Mouse (Mus musculus): ENCODE data around the gene Hacd2. TPM values are rescaled to one million over a fixed set of nuclear protein-coding genes. Genes with fewer than 3 reads are reported as not detected.

Gene Hacd2
- polyA plus RNA-seq, 1 experiment from 2014 or later = 29.3 TPM

DNA sequence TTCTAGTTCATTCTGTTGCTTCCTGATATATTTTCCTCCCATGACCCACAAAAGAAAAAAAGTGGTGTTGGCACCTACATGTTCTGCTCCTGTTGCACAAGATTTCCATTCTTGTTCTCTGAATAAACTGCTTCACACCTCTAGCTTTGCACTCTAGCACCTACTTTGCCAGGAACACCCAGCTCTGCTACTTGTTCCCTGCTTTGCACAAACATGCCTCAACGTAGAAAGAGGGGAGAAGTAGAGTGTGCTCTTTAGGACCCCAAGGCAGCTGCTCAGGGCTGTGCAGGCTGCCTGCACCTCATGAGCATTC, 32.9 kb downstream of the Hacd2 start:
- Histone ChIP-seq H3K27me3 (ENCODE audit: control insufficient read depth, insufficient read depth, low read length) (no peaks in the 10 kb centered on the region), H3K9ac (ENCODE audit: low read length) (no peak overlapping the region), H3K27ac (ENCODE audit: low read depth, low read length) (no peak overlapping the region), H3K4me2 (ENCODE audit: low read depth) (no peak overlapping the region), H3K9me3 (ENCODE audit: control insufficient read depth, low read length) (no peaks in the 10 kb centered on the region), H3K4me3 (ENCODE audit: low read depth, low read length) (no peak overlapping the region), H3K4me1 (ENCODE audit: control insufficient read depth, insufficient read depth, low read length) (0 out of 2 replicates have a peak, but pooled peaks cover 2% of the 10 kb centered on the region), H3K36me3 (ENCODE audit: control insufficient read depth, insufficient read depth, low read length) (no peaks in the 10 kb centered on the region)
- no peak for ATAC-seq (ENCODE audit: insufficient read depth, low FRiP score, low TSS enrichment)
- 67% methylated on average over 1 of the region's 1 CpGs for WGBS
- DNase-seq (ENCODE audit: low spot score) = no peak

DNA sequence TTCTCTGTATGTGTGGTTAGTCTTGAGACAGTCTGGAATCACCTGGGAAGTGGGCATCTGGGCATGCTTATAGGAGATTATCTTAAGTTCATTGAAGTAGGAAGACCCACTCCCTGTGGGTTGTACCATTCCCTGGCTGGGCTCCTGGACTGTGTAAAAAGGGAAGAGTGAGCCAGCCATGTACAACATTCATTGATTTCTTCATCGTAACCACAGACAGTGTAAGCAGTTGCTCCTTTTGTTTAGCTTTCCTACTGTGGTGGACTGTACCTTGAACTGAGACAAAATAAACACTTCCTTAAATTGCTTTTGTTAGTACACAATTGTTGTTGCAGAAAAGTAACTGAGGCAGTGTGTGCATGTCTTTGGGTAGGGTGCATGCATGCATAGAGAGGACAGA, 33.6 kb downstream of the Hacd2 start:
- Histone ChIP-seq H3K4me1 (ENCODE audit: control insufficient read depth, insufficient read depth, low read length) (0 out of 2 replicates have a peak, but pooled peaks cover 2% of the 10 kb centered on the region), H3K9me3 (ENCODE audit: control insufficient read depth, low read length) (no peaks in the 10 kb centered on the region), H3K9ac (ENCODE audit: low read length) (no peak overlapping the region), H3K36me3 (ENCODE audit: control insufficient read depth, insufficient read depth, low read length) (no peaks in the 10 kb centered on the region), H3K4me3 (ENCODE audit: low read depth, low read length) (no peak overlapping the region), H3K27me3 (ENCODE audit: control insufficient read depth, insufficient read depth, low read length) (no peaks in the 10 kb centered on the region), H3K27ac (ENCODE audit: low read depth, low read length) (no peak overlapping the region), H3K4me2 (ENCODE audit: low read depth) (no peak overlapping the region)
- ATAC-seq (ENCODE audit: insufficient read depth, low FRiP score, low TSS enrichment) (no peak), DNase-seq (ENCODE audit: low spot score) (no peak)
- WGBS = 93% methylated on average over 1 of the region's 1 CpGs

DNA sequence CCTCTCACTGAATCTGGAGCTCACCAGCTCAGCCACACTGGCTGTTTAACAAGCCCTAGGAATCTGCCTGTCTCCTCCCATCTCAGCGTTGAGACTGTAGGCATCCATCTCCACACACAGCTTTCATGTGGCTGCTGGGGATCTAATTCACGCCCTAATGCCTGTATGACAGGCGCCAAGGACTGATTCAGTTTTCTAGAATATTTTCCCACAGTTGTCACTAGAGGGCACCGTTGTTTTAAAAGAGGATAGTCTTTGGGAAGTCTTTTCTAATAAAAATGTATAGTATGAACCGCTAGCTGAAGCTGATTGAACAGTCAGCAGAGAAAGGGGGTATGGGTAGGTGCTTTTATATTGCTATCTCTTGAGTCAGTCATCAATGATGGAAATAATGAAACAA, 34.1 kb downstream of the Hacd2 start:
- Histone ChIP-seq H3K27ac (ENCODE audit: low read depth, low read length) (no peak overlapping the region), H3K36me3 (ENCODE audit: control insufficient read depth, insufficient read depth, low read length) (no peaks in the 10 kb centered on the region), H3K27me3 (ENCODE audit: control insufficient read depth, insufficient read depth, low read length) (no peaks in the 10 kb centered on the region), H3K9me3 (ENCODE audit: control insufficient read depth, low read length) (no peaks in the 10 kb centered on the region), H3K9ac (ENCODE audit: low read length) (no peak overlapping the region), H3K4me2 (ENCODE audit: low read depth) (no peak overlapping the region), H3K4me3 (ENCODE audit: low read depth, low read length) (no peak overlapping the region), H3K4me1 (ENCODE audit: control insufficient read depth, insufficient read depth, low read length) (no peaks in the 10 kb centered on the region)
- DNase-seq (ENCODE audit: low spot score) (peak; percentile 31), ATAC-seq (ENCODE audit: insufficient read depth, low FRiP score, low TSS enrichment) (no peak)
- WGBS = 34% methylated on average over 5 of the region's 5 CpGs

DNA sequence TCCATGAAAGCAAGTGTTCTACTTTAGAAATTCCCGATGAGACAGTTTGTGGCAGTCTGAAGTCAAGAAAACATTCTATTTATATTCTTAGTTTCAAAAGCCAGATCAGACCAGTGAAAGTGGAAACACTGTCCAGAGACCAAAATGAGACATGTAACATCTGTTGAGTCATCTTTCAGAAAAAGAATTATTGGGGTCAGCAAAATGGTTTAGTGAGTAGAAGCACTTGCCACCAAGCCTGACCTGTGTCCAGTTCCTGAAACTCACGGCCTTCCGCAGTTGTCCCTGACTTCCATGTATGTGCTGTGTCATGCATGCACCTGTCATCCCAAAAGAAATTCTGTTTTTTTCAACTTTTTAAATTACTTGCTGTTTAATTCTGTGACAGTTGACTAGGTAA, 34.6 kb downstream of the Hacd2 start:
- no peaks in the 10 kb centered on the region for H3K27me3 ChIP-seq (ENCODE audit: control insufficient read depth, insufficient read depth, low read length)
- no peaks in the 10 kb centered on the region for H3K9me3 ChIP-seq (ENCODE audit: control insufficient read depth, low read length)
- H3K4me1 ChIP-seq (ENCODE audit: control insufficient read depth, insufficient read depth, low read length) = no peaks in the 10 kb centered on the region
- ATAC-seq (ENCODE audit: insufficient read depth, low FRiP score, low TSS enrichment) = no peak
- no peak overlapping the region for H3K4me3 ChIP-seq (ENCODE audit: low read depth, low read length)
- no peak for DNase-seq (ENCODE audit: low spot score)
- WGBS = 92% methylated on average over 3 of the region's 3 CpGs
- no peaks in the 10 kb centered on the region for H3K36me3 ChIP-seq (ENCODE audit: control insufficient read depth, insufficient read depth, low read length)
- no peak overlapping the region for H3K9ac ChIP-seq (ENCODE audit: low read length)
- H3K27ac ChIP-seq (ENCODE audit: low read depth, low read length) = no peak overlapping the region
- no peak overlapping the region for H3K4me2 ChIP-seq (ENCODE audit: low read depth)

DNA sequence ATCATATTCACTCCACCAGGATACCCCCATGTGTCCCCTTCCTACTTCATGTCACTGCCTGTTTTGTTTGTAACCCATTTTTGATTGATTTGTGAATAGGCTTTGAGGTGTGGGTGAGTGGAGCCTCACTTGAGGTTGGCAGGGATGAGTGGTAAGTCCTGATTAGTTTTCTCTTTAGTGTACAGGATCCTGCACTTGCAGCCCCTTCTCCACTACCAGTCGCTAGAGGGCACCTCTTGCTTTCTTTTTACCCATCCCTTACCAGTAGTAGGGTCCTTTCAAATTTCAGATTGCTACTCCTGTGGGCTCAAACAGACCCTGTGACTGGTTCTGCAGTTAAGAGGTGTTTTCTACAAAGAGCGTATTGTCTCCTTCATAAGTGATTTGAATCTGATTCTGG, 38.8 kb downstream of the Hacd2 start:
- 55% methylated on average over 2 of the region's 2 CpGs for WGBS
- Histone ChIP-seq H3K4me1 (ENCODE audit: control insufficient read depth, insufficient read depth, low read length) (no peaks in the 10 kb centered on the region), H3K9me3 (ENCODE audit: control insufficient read depth, low read length) (no peaks in the 10 kb centered on the region), H3K36me3 (ENCODE audit: control insufficient read depth, insufficient read depth, low read length) (no peaks in the 10 kb centered on the region), H3K4me3 (ENCODE audit: low read depth, low read length) (no peak overlapping the region), H3K4me2 (ENCODE audit: low read depth) (no peak overlapping the region), H3K27ac (ENCODE audit: low read depth, low read length) (no peak overlapping the region), H3K9ac (ENCODE audit: low read length) (no peak overlapping the region), H3K27me3 (ENCODE audit: control insufficient read depth, insufficient read depth, low read length) (no peaks in the 10 kb centered on the region)
- no peak for ATAC-seq (ENCODE audit: insufficient read depth, low FRiP score, low TSS enrichment)
- no peak for DNase-seq (ENCODE audit: low spot score)

DNA sequence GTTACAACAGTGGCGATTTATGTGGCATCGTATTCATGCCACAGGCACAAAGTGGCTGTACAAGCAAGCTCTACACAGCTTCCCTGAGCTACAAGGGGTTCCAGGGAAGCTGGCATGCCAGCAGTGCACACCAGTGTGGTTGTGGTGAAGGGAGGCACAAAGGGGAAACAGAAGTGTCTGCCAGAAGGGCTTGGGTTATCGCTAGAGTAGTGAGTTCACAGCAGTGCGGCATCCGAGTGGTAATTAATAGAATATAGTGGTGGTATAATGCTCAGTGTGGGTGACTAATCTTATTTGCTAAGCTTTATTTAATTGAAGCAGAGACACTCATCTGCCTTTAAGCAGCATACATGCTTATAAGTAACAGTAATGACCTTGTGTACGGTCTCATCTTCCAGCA, 43.5 kb downstream of the Hacd2 start:
- Histone ChIP-seq H3K4me3 (ENCODE audit: low read depth, low read length) (no peak overlapping the region), H3K9me3 (ENCODE audit: control insufficient read depth, low read length) (no peaks in the 10 kb centered on the region), H3K4me1 (ENCODE audit: control insufficient read depth, insufficient read depth, low read length) (no peaks in the 10 kb centered on the region), H3K4me2 (ENCODE audit: low read depth) (no peak overlapping the region), H3K27me3 (ENCODE audit: control insufficient read depth, insufficient read depth, low read length) (no peaks in the 10 kb centered on the region), H3K9ac (ENCODE audit: low read length) (no peak overlapping the region), H3K36me3 (ENCODE audit: control insufficient read depth, insufficient read depth, low read length) (no peaks in the 10 kb centered on the region), H3K27ac (ENCODE audit: low read depth, low read length) (no peak overlapping the region)
- 92% methylated on average over 6 of the region's 6 CpGs for WGBS
- ATAC-seq (ENCODE audit: insufficient read depth, low FRiP score, low TSS enrichment) (no peak), DNase-seq (ENCODE audit: low spot score) (no peak)

DNA sequence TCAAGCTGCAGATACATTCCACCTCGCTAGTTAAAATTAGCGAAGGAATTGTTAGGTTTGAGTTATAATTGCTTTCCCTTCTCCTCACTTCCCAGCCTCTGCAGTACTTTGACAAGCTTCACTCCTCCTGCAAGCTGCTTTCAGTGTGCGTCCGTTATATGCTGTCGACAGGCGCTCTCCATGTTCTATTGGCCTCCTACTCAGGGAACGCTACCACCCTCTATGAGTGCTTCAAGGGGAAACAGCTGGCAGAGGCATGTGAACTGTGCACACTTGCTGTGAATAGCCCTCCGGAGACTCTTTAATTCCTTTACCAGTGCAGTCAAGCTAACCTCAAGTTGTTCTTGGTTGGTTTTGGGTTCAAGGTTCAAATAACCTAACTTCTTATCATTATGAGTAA, 44.9 kb downstream of the Hacd2 start:
- no peaks in the 10 kb centered on the region for H3K9me3 ChIP-seq (ENCODE audit: control insufficient read depth, low read length)
- no peak overlapping the region for H3K4me3 ChIP-seq (ENCODE audit: low read depth, low read length)
- DNase-seq (ENCODE audit: low spot score) (no peak), ATAC-seq (ENCODE audit: insufficient read depth, low FRiP score, low TSS enrichment) (no peak)
- no peak overlapping the region for H3K27ac ChIP-seq (ENCODE audit: low read depth, low read length)
- H3K4me2 ChIP-seq (ENCODE audit: low read depth) = no peak overlapping the region
- 50% methylated on average over 8 of the region's 8 CpGs for WGBS
- no peaks in the 10 kb centered on the region for H3K27me3 ChIP-seq (ENCODE audit: control insufficient read depth, insufficient read depth, low read length)
- H3K9ac ChIP-seq (ENCODE audit: low read length) = no peak overlapping the region
- H3K36me3 ChIP-seq (ENCODE audit: control insufficient read depth, insufficient read depth, low read length) = no peaks in the 10 kb centered on the region
- no peaks in the 10 kb centered on the region for H3K4me1 ChIP-seq (ENCODE audit: control insufficient read depth, insufficient read depth, low read length)

DNA sequence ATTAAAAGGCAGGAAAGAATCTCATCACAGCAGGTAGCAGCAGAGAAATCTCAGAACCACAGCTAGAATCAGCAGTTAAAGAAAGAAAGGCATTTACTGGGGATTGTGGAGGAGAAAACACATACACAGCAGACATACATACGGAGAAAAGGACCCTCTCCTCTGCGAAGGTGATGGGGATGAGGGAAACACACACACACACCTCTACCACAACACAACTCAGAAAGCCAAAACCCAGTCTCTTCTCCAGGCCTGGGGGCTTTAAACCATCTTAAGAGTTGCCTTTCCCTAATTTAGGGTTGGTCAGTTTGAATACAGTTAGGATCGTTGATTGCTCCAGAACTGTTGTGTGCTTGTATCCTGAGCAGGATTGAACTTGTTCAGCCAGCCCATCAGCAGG, 45.4 kb downstream of the Hacd2 start:
- Histone ChIP-seq H3K9ac (ENCODE audit: low read length) (no peak overlapping the region), H3K4me2 (ENCODE audit: low read depth) (no peak overlapping the region), H3K4me3 (ENCODE audit: low read depth, low read length) (no peak overlapping the region), H3K27ac (ENCODE audit: low read depth, low read length) (no peak overlapping the region), H3K9me3 (ENCODE audit: control insufficient read depth, low read length) (no peaks in the 10 kb centered on the region), H3K36me3 (ENCODE audit: control insufficient read depth, insufficient read depth, low read length) (no peaks in the 10 kb centered on the region), H3K4me1 (ENCODE audit: control insufficient read depth, insufficient read depth, low read length) (no peaks in the 10 kb centered on the region), H3K27me3 (ENCODE audit: control insufficient read depth, insufficient read depth, low read length) (no peaks in the 10 kb centered on the region)
- ATAC-seq (ENCODE audit: insufficient read depth, low FRiP score, low TSS enrichment) = no peak
- WGBS = 87% methylated on average over 3 of the region's 3 CpGs
- DNase-seq (ENCODE audit: low spot score) = no peak

DNA sequence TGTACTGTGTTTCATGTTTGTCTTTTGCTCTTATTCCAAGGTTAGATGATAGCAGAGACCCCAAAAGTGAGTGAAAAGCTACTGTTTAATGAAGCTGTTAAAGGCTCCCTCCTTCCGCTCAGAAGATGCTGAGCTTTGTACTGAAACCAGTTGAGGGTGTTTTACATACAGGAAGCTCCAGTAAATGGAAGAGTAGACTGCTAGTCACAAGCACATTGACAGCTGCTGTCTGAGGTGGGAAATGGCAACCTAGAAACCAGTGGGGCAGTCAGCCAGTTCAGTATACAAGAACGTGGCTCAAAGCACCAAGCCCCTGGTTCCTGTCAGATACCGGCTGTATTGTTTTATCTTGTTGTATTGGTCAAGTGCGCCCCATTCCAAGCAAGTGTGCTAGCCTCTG, 46.7 kb downstream of the Hacd2 start:
- Histone ChIP-seq H3K27ac (ENCODE audit: low read depth, low read length) (no peak overlapping the region), H3K36me3 (ENCODE audit: control insufficient read depth, insufficient read depth, low read length) (no peaks in the 10 kb centered on the region), H3K27me3 (ENCODE audit: control insufficient read depth, insufficient read depth, low read length) (no peaks in the 10 kb centered on the region), H3K9ac (ENCODE audit: low read length) (no peak overlapping the region), H3K4me3 (ENCODE audit: low read depth, low read length) (no peak overlapping the region), H3K4me2 (ENCODE audit: low read depth) (no peak overlapping the region), H3K9me3 (ENCODE audit: control insufficient read depth, low read length) (no peaks in the 10 kb centered on the region), H3K4me1 (ENCODE audit: control insufficient read depth, insufficient read depth, low read length) (no peaks in the 10 kb centered on the region)
- 90% methylated on average over 4 of the region's 4 CpGs for WGBS
- DNase-seq (ENCODE audit: low spot score) (no peak), ATAC-seq (ENCODE audit: insufficient read depth, low FRiP score, low TSS enrichment) (no peak)

Measured in neural tube, embryonic 11.5 days (tissue).